Mouse (Mus musculus) bone marrow macrophage, adult 2 months (primary cell): Measurements from ENCODE around the gene Hnf4a. TPM values are rescaled to one million over a fixed set of nuclear protein-coding genes. Genes with fewer than 3 reads are reported as not detected.
"Not testable (repeated sequence)": the region's sequence is repeated elsewhere in the genome, so short reads cannot be mapped to it uniquely, and the experiment has no call there.

Experiments used
- H3K27ac ChIP-seq: 2 replicates; pipeline ENCODE4 v1.5.1; 2012; ENCODE audit warnings: low read depth, low read length; ENCODE audit not compliant: insufficient read depth
- H3K4me1 ChIP-seq: 2 replicates; pipeline ENCODE4 v1.6.1; 2012; ENCODE audit warnings: low read length; ENCODE audit not compliant: control insufficient read depth, insufficient read depth
- H3K4me3 ChIP-seq: 2 replicates; pipeline ENCODE4 v1.5.1; 2012; ENCODE audit warnings: mild to moderate bottlenecking, low read length, moderate library complexity; ENCODE audit not compliant: insufficient read depth
- CTCF ChIP-seq: IDR thresholded peaks from 2 replicates; pipeline ENCODE4 v1.5.1; 2012; ENCODE audit warnings: low read depth, mild to moderate bottlenecking, low read length, moderate library complexity
- POLR2A ChIP-seq: IDR thresholded peaks from 2 replicates; pipeline ENCODE4 v1.6.1; 2012; ENCODE audit warnings: mild to moderate bottlenecking, low read depth, low read length, borderline replicate concordance
- polyA plus RNA-seq: library from polyadenylated mRNA; stranded (reverse); fragments of >200 nt; gene quantifications from 2 replicates; pipeline ENCODE4 v1.2.4, GENCODE M21; 2012; ENCODE audit not compliant: missing spikeins, insufficient read depth, insufficient read length

The Hnf4a gene
- not detected in 2 replicates for polyA plus RNA-seq

GRCm38 (mm10) chr2:163506300-163507004 lies at the start of gene Hnf4a:
Gene Hnf4a, plus strand, starts transcription at chr2:163506808.
- no peaks in the 10 kb centered on the region for H3K4me1 ChIP-seq
- H3K4me3 ChIP-seq = no peak within 1 kb of the TSS
- TF ChIP-seq CTCF (no peak), POLR2A (no peak)
- no peak within 1 kb of the TSS for H3K27ac ChIP-seq

- Histone ChIP-seq H3K4me3 (no peak overlapping the region), H3K27ac (no peak overlapping the region), H3K4me1 (no peaks in the 10 kb centered on the region)
- no peak for TF ChIP-seq CTCF
- no peak for TF ChIP-seq POLR2A
These were observed 47.9 kb upstream of the Hnf4a start for GRCm38 (mm10) chr2:163458539-163459265.

GRCm38 (mm10) chr2:163459380-163459779 lies 47.2 kb upstream of the Hnf4a start:
- H3K27ac ChIP-seq = no peak overlapping the region
- no peak overlapping the region for H3K4me3 ChIP-seq
- H3K4me1 ChIP-seq = no peaks in the 10 kb centered on the region
- TF ChIP-seq POLR2A = no peak
- TF ChIP-seq CTCF = no peak

GRCm38 (mm10) chr2:163460622-163461021 lies 46.0 kb upstream of the Hnf4a start:
- TF ChIP-seq CTCF (no peak), POLR2A (no peak)
- Histone ChIP-seq H3K4me3 (no peak overlapping the region), H3K4me1 (no peaks in the 10 kb centered on the region), H3K27ac (no peak overlapping the region)

GRCm38 (mm10) chr2:163461307-163461706 lies 45.3 kb upstream of the Hnf4a start:
- H3K4me1 ChIP-seq, H3K27ac ChIP-seq: not testable (repeated sequence)

GRCm38 (mm10) chr2:163462386-163462785 lies 44.2 kb upstream of the Hnf4a start:
- no peak overlapping the region for H3K27ac ChIP-seq
- no peak for TF ChIP-seq POLR2A
- no peak for TF ChIP-seq CTCF
- no peaks in the 10 kb centered on the region for H3K4me1 ChIP-seq
- H3K4me3 ChIP-seq = no peak overlapping the region

More at GRCm38 (mm10) chr2:163461307-163461706, 45.3 kb upstream of the Hnf4a start:
- H3K4me3 ChIP-seq = not testable (repeated sequence)

- TF ChIP-seq POLR2A = no peak
- no peak for TF ChIP-seq CTCF
- Histone ChIP-seq H3K27ac (no peak overlapping the region), H3K4me3 (no peak overlapping the region), H3K4me1 (no peaks in the 10 kb centered on the region)
These were observed 43.8 kb upstream of the Hnf4a start for GRCm38 (mm10) chr2:163462801-163463200.

GRCm38 (mm10) chr2:163463251-163463769 lies 43.3 kb upstream of the Hnf4a start:
- no peak for TF ChIP-seq CTCF
- TF ChIP-seq POLR2A = no peak
- H3K4me3 ChIP-seq = no peak overlapping the region
- H3K27ac ChIP-seq = no peak overlapping the region
- H3K4me1 ChIP-seq = no peaks in the 10 kb centered on the region

- no peak for TF ChIP-seq POLR2A
- no peak for TF ChIP-seq CTCF
- no peak overlapping the region for H3K4me3 ChIP-seq
These were observed 42.6 kb upstream of the Hnf4a start for GRCm38 (mm10) chr2:163463998-163464397.

GRCm38 (mm10) chr2:163464562-163464961 lies 42.0 kb upstream of the Hnf4a start:
- TF ChIP-seq POLR2A (no peak), CTCF (no peak)
- Histone ChIP-seq H3K4me1 (no peaks in the 10 kb centered on the region), H3K4me3 (no peak overlapping the region), H3K27ac (no peak overlapping the region)

More at GRCm38 (mm10) chr2:163463998-163464397, 42.6 kb upstream of the Hnf4a start:
- Histone ChIP-seq H3K4me1 (no peaks in the 10 kb centered on the region), H3K27ac (no peak overlapping the region)
